31 mouse cellular contexts compared by ENCODE assay signal in the genomic region with DNA sequence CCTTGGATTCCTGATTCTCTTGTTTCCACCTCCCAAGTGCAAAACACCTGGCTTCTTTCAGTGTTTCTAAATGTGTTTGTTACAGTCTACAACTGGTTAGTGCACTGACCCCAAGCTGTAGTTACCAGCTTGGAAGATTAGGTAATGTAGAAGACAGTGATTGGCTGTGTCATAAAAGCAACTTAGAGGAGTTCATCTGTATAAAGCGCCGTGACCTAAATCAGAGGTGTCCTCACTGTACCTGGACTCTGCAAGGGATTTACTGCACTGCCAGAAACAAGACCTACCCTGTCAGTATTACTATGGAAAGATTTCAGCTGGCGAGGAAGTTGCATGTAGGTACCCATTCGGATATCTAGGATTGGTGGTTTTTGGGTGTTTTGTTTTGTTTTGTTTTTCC.
"Had no signal": no experiment of that assay in that cellular context is flagged by ENCODE, and none has a peak within 500 bp of the region (broad histone marks: within the 10 kb centered on the region; RNA-seq: fewer than 3 reads in every experiment).

No protein-coding gene starts in this region.

- H3K9me3 ChIP-seq: limb, embryonic 10.5 days; limb, embryonic 12.5 days; limb, embryonic 13.5 days; limb, embryonic 15.5 days; liver, embryonic 12.5 days; liver, embryonic 13.5 days; liver, embryonic 15.5 days; lung, embryonic 15.5 days; megakaryocyte, embryonic 14.5 days; midbrain, embryonic 10.5 days; midbrain, embryonic 12.5 days; midbrain, embryonic 13.5 days; midbrain, embryonic 15.5 days had no signal

- H3K4me3 ChIP-seq: left cerebral cortex, adult 2 months; limb, embryonic 10.5 days; limb, embryonic 12.5 days; limb, embryonic 13.5 days; limb, embryonic 15.5 days; liver, embryonic 12.5 days; liver, embryonic 13.5 days; liver, embryonic 15.5 days; lung, embryonic 15.5 days; megakaryocyte, embryonic 14.5 days; midbrain, embryonic 10.5 days; midbrain, embryonic 12.5 days; midbrain, embryonic 13.5 days; midbrain, embryonic 15.5 days; myocyte had no signal

- H3K36me3 ChIP-seq: limb, embryonic 13.5 days; limb, embryonic 15.5 days; liver, embryonic 13.5 days; liver, embryonic 15.5 days; lung, embryonic 15.5 days; midbrain, embryonic 12.5 days; midbrain, embryonic 13.5 days; midbrain, embryonic 15.5 days had no signal

- H3K4me1 ChIP-seq: limb, embryonic 10.5 days; limb, embryonic 12.5 days; limb, embryonic 15.5 days; liver, embryonic 12.5 days; liver, embryonic 13.5 days; liver, embryonic 15.5 days; lung, embryonic 15.5 days; midbrain, embryonic 10.5 days; midbrain, embryonic 12.5 days had no signal

- H3K4me2 ChIP-seq: limb, embryonic 12.5 days; limb, embryonic 13.5 days; limb, embryonic 15.5 days; liver, embryonic 12.5 days; liver, embryonic 13.5 days; liver, embryonic 15.5 days; lung, embryonic 14.5 days; lung, embryonic 15.5 days; midbrain, embryonic 12.5 days; midbrain, embryonic 13.5 days; midbrain, embryonic 15.5 days had no signal

- H3K27ac ChIP-seq: left cerebral cortex, adult 2 months; limb, embryonic 10.5 days; limb, embryonic 12.5 days; limb, embryonic 13.5 days; limb, embryonic 15.5 days; liver, embryonic 12.5 days; liver, embryonic 13.5 days; liver, embryonic 14.5 days; liver, embryonic 15.5 days; lung, embryonic 15.5 days; macrophage; midbrain, embryonic 10.5 days; midbrain, embryonic 12.5 days; midbrain, embryonic 13.5 days; midbrain, embryonic 15.5 days had no signal

- DNase-seq: layer of hippocampus, postnatal 36 days; left cerebral cortex, postnatal 4 days; liver; liver, embryonic 13.5 days; liver, postnatal 0 days; lung, adult 18-20 months; lung, adult 2 months; lung, embryonic 14.5 days; lung, postnatal 10 days; lung, postnatal 14 days; lung, postnatal 36 days; lung, postnatal 4 days; midbrain, embryonic 14.5 days had no signal

- H3K9ac ChIP-seq: limb, embryonic 12.5 days; limb, embryonic 13.5 days; limb, embryonic 15.5 days; liver, embryonic 12.5 days; liver, embryonic 13.5 days; liver, embryonic 14.5 days; liver, embryonic 15.5 days; liver, postnatal 0 days; lung, embryonic 14.5 days; lung, embryonic 15.5 days; midbrain, embryonic 12.5 days; midbrain, embryonic 13.5 days; midbrain, embryonic 15.5 days had no signal

- ATAC-seq: liver, embryonic 12.5 days; liver, postnatal 0 days; lung, postnatal 0 days; midbrain, embryonic 13.5 days; midbrain, embryonic 15.5 days; midbrain, embryonic 16.5 days had no signal

- H3K27me3 ChIP-seq: limb, embryonic 12.5 days; limb, embryonic 13.5 days; limb, embryonic 15.5 days; liver, embryonic 12.5 days; liver, embryonic 13.5 days; liver, embryonic 15.5 days; lung, embryonic 15.5 days; megakaryocyte, embryonic 14.5 days; midbrain, embryonic 12.5 days; midbrain, embryonic 13.5 days; midbrain, embryonic 15.5 days had no signal
